Mouse (Mus musculus): Measurements from ENCODE around the gene Cep85l. TPM values are rescaled to one million over a fixed set of nuclear protein-coding genes. Genes with fewer than 3 reads are reported as not detected.

The Cep85l gene
- total RNA-seq, 2 experiments from 2014 or later: 18.8 to 20.9 TPM

GRCm38 (mm10) chr10:53345508-53345907 is 34.2 kb downstream of the Cep85l start:
- DNase-seq: no peak
- intact Hi-C loops (cut with DNase I): loop anchor here (10.0 kb wide), 1 partner anchor 449 kb away; no protein-coding TSS in a partner anchor

DNA sequence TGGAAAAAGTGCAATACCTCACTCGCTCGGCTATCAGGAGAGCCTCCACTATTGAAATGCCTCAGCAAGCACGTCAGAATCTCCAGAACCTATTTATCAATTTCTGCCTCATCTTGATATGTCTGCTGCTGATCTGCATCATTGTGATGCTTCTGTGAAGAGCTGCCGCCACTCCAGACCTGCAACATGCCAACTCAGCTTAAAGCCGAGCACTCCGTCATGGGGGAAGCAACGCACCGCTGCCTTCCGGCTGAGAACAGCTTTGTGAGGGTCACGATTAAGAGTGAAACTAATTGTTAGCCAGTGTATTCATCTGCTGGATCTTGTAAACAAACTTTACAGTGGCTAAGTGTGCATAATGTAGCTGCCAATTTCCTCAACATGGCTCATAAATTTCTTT is 35.9 kb downstream of the Cep85l start:
- peak in 1 of 2 experiments; percentile 37 for DNase-seq
- intact Hi-C loops (cut with DNase I): loop anchor here (10.0 kb wide), 1 partner anchor 451 kb away; no protein-coding TSS in a partner anchor

DNA sequence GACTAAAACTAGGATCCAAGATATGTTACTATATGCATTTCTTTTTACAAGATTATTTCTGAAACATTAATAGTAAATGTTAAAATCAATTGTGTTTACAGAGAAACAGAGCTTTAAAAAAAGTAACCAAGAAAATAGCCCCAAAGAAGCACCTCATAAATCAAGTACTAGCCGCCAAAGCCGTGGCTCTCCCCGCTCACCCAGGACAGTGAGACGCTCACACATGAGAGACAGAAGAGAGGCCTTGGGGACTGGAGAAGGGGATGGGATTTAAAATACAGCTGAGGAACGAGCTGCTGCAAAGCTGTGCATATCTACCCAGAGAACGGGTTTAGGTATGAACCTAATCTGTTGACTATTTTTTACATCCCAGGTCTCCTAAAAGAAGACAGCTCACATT is 36.4 kb downstream of the Cep85l start:
- peak in 1 of 2 experiments; percentile 45 for DNase-seq
- intact Hi-C loops (cut with DNase I): loop anchor here (10.0 kb wide), 1 partner anchor 451 kb away; no protein-coding TSS in a partner anchor

- intact Hi-C loops (cut with DNase I): loop anchor here (10.0 kb wide), 1 partner anchor 453 kb away; no protein-coding TSS in a partner anchor
- no peak for DNase-seq
Measured at GRCm38 (mm10) chr10:53342166-53342728, 37.5 kb downstream of the Cep85l start.

DNA sequence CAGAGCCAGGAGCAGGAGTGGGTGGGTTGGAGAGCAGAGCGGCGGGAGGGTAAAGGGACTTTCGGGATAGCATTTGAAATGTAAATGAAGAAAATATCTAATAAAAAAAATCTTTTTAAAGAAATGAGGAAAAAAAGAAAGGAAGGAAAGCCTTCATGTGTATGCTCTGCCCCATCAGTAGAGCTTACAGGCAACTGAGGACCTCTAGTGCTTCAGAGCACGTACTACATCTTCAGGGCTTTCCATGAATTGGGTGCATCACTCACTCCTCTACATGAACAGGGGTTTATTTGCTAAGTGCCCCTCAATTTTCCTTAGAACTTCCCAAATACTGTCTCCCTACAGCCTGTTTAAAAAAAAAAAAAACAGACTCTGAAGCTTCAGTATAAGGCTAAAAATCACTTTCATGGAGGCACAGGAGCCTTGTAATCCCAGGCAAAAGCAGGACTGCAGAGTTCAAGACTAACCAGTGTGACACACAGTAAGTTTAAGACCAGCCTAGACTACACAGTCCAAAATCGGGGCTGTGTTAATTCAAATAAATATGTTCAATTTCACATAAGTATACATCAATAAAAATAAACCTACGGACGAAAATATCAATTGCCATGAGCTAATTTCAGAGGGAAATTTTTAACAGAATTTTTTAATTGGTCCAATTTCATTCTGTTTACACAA is 38.3 kb downstream of the Cep85l start:
- peak in 1 of 2 experiments; percentile 52 for DNase-seq

DNA sequence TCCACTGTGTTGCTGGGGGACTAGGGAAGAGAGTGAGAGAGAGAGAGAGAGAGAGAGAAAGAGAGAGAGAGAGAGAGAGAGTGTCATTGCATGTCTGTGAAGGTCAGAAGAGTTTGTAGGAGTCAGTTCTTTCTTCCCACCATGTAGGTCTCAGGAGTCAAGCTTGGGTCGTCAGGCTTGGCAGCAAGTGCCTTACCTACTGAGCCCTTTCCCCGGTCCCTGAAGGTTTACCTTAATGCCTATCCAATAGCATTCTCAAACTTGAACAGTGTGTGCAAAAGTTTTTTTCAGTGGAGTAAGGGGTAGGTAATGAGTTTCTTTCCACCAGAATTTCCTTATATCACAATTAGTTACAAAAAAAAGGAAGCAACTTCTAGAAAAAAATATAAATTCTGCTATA is 40.7 kb downstream of the Cep85l start:
- no peak for DNase-seq
- intact Hi-C loops (cut with DNase I): no loop called here

More for the DNA sequence above, 38.3 kb downstream of the Cep85l start:
- intact Hi-C loops (cut with DNase I): loop anchor here (2.0 to 10.0 kb wide), 3 partner anchors 227 to 453 kb away; no protein-coding TSS in a partner anchor

DNA sequence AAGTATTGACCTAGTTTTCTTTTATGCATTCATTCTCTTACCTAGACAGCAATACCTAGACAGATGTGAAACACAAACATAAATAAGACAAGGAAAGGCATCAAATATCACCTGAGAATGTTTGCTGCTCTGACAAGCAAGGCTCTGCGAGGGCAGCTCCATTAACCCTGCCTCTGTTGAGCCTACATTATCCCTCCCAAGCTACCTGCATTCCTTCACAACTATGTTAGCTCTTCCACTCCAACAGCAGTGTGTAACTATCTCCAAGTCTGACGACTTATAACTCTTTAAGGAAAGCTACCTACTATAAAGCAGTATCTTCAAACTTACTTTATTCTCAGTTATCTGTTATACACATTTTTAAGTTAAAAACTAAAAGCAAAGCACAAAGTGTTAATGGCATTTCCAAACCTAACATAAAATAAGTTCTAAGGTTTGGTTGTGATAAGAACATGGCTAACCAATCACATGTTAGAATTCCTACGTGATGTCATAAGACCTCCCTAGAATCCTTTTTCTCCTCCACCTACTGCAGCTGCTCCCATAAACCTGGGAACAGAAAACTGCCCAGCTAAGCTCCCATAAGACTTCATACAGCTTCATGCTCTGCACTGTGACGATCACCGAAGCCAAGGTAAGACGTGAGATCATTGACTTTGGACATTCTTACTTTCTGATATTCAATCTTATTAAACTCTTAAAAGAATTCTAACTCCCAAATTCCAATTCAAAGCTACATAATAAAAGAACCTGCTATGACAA is 42.4 kb downstream of the Cep85l start, which contains the start of gene Pln:
Pln (plus strand) TSS at position 506 of the 762 bp plus-strand sequence.
- intact Hi-C loops (cut with DNase I): no loop called here

GRCm38 (mm10) chr10:53335974-53336373 is 43.8 kb downstream of the Cep85l start:
- DNase-seq: no peak
- intact Hi-C loops (cut with DNase I): loop anchor here (2.0 kb wide), 1 partner anchor 157 kb away; no protein-coding TSS in a partner anchor

More for the DNA sequence above, 42.4 kb downstream of the Cep85l start, which contains the start of gene Pln:
- DNase-seq: peak; percentile 72 to 74

DNA sequence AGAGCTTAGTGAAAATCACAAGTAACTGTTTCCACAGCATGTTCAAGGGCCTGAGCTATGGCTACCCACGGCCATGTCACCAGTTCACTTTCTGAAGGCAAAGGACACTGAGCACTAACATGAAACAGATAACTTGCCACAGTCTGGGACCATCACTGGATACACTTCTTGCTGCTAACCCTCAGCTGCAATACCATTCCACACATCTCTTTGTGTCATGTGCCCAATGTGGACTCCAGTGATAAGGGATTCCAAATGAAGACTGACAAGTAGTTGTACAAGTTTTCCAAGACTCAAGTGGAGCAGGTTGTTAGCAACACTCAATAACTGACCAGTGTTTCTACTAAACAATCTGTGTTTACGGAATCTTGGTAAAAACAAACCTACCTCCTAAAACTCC is 44.5 kb downstream of the Cep85l start:
- intact Hi-C loops (cut with DNase I): loop anchor here (2.0 kb wide), 1 partner anchor 156 kb away; no protein-coding TSS in a partner anchor
- DNase-seq: peak in 1 of 2 experiments; percentile 49

DNA sequence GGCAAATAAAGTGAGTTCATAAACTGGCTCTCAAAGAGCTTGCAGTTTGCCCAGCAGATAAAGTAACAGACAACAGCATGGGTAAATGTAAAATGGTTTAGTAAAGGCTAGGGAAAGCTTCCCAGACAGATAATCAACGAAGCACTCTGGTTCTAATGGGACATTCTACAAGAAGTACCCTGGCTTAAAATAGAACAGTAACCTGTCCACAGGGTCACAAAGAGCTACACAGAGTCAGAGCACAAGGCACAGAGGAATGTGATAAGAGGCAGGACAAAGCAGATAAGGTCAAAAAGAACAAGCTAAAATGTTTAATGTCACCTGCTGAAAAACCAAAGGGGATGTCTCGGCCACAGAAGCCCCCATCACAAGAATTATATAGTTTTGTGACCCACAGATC is 47.0 kb downstream of the Cep85l start:
- intact Hi-C loops (cut with DNase I): no loop called here
- no peak for DNase-seq

DNA sequence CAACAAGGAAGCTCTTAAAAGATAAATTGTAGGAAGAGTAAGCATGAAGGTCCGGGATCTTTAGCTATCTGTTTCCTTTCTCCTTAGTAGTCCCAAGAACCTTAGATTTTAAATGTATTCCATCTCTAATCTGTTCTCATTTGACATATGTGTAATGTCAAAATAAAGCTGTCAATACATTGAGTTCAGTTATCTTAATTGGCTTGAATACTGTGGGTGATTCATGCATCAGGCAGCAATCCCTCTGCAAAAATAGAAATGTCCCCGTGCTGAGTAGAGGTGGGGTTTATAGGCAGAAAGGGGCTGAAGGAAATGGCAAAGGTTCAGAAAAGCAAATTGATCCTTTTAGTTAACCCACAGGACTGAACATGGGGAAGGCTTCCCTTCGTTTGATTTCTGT is 50.5 kb downstream of the Cep85l start:
- peak in 1 of 2 experiments; percentile 30 for DNase-seq
- intact Hi-C loops (cut with DNase I): no loop called here

- intact Hi-C loops (cut with DNase I): no loop called here
Measured at GRCm38 (mm10) chr10:53326367-53326766, 53.4 kb downstream of the Cep85l start.

GRCm38 (mm10) chr10:53324663-53325062 is 55.1 kb downstream of the Cep85l start:
- intact Hi-C loops (cut with DNase I): no loop called here

More at GRCm38 (mm10) chr10:53326367-53326766, 53.4 kb downstream of the Cep85l start:
- DNase-seq: no peak

GRCm38 (mm10) chr10:53323367-53323766 is 56.4 kb downstream of the Cep85l start:
- intact Hi-C loops (cut with DNase I): no loop called here
- DNase-seq: no peak

More at GRCm38 (mm10) chr10:53324663-53325062, 55.1 kb downstream of the Cep85l start:
- peak; percentile 80 to 81 for DNase-seq

- DNase-seq: no peak
- intact Hi-C loops (cut with DNase I): loop anchor here (1.0 to 10.0 kb wide), 3 partner anchors 191 to 772 kb away; no protein-coding TSS in a partner anchor
Measured at GRCm38 (mm10) chr10:53306674-53307073, 73.1 kb downstream of the Cep85l start.

GRCm38 (mm10) chr10:53305867-53306266 is 73.9 kb downstream of the Cep85l start:
- peak in 1 of 2 experiments; percentile 48 for DNase-seq
- intact Hi-C loops (cut with DNase I): loop anchor here (1.0 to 10.0 kb wide), 3 partner anchors 191 to 771 kb away; no protein-coding TSS in a partner anchor

GRCm38 (mm10) chr10:53285147-53285546 is 94.6 kb downstream of the Cep85l start:
- intact Hi-C loops (cut with DNase I): no loop called here
- no peak for DNase-seq

- intact Hi-C loops (cut with DNase I): no loop called here
- DNase-seq: no peak
Measured at GRCm38 (mm10) chr10:53272228-53272627, 107.5 kb downstream of the Cep85l start.

DNA sequence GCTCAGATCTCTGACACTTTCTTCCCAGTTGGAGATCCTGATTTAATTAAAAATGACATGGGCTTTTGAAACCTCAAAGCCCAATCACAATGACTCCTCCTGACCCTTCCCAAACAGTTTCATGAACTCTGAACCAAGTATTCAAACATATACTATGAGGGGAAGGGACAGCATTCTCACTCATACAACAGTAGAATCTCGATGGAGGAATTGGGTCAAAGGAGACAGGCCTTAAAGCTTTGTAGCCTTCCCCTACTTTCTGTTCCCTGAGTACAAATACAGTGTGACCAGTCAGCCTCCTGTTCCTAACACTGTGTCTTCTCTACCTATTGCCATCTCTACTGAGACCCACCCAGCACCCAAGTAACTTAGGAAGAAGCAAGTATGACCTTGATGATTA is 117.7 kb downstream of the Cep85l start:
- intact Hi-C loops (cut with DNase I): no loop called here
- no peak for DNase-seq

GRCm38 (mm10) chr10:53235381-53235780 is 144.4 kb downstream of the Cep85l start:
- DNase-seq: no peak
- intact Hi-C loops (cut with DNase I): no loop called here

GRCm38 (mm10) chr10:53234683-53235082 is 145.1 kb downstream of the Cep85l start:
- intact Hi-C loops (cut with DNase I): no loop called here
- DNase-seq: no peak

Measured in heart, postnatal 10 days (tissue).